Mouse (Mus musculus): ENCODE measurements around the gene Fgfr2.

DNA sequence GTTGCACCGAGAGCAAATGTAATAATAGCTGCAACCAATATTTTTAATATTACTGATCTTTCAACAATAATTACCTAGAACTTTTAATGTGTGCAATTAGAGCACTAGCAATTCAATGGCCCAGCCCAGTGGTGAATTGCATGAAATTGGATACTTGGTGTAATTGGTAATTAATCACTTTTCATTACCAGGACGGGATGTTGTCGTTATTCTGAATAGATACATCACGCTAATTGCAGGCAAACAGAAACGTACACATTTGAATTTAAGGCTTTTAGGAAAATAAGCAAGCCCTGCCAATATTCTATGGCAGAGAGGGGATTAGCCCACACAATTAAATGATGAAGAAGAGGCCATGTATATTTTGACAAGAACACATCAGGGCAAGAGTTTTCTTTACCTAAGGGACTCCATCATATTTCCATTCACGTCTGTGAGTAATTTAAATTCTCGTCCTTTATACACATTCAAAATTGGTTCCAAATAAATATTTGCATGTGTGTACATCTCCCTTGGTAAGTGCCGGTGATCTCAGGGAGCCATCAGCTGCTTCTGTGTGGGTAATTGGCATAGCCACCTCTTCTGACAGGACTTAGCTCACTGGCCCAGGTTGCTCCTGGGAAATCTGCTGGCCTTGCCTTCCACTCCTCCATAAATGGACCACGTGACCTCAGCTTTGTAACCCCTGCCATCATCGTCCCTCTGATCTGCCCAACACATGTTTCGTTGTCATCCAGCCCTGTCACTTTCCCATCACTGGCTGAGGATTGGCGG is 1471.0 kb downstream of the Fgfr2 start:
- TF ChIP-seq CTCF (IDR thresholded peaks at IDR 0.05; ENCODE audit: insufficient read depth, low read length) = no peak
- TF ChIP-seq POLR2A (IDR thresholded peaks at IDR 0.05; ENCODE audit: borderline replicate concordance, extremely low read depth, low read depth, low read length) = no peak
